Mouse (Mus musculus) myocyte (in vitro differentiated cells): ENCODE measurements around the gene Lyst. TPM values are rescaled to one million over a fixed set of nuclear protein-coding genes. Genes with fewer than 3 reads are reported as not detected.

Experiments
- H3K27me3 ChIP-seq: one replicate; pipeline ENCODE4 v1.6.1; 2011; ENCODE audit not compliant: control insufficient read depth, insufficient read depth, insufficient read length
- H3K36me3 ChIP-seq: one replicate; pipeline ENCODE4 v1.6.1; 2011; ENCODE audit not compliant: control insufficient read depth, insufficient read depth
- H3K4me2 ChIP-seq: one replicate; pipeline ENCODE4 v1.6.1; 2011; ENCODE audit warnings: low read depth, control low read depth
- H3K4me3 ChIP-seq: one replicate; pipeline ENCODE4 v1.5.1; 2011; ENCODE audit warnings: mild to moderate bottlenecking, control low read depth, moderate library complexity
- H3K79me2 ChIP-seq: one replicate; pipeline ENCODE4 v1.6.1; 2011; ENCODE audit not compliant: control insufficient read depth, insufficient read depth
- H3ac ChIP-seq: one replicate; pipeline ENCODE4 v1.6.1; 2011; ENCODE audit not compliant: control insufficient read depth, insufficient read length
- CEBPB ChIP-seq: IDR thresholded peaks from 2 replicates; pipeline ENCODE4 v1.6.1; 2011; ENCODE audit warnings: mild to moderate bottlenecking, moderate library complexity; ENCODE audit not compliant: poor library complexity, insufficient read depth, severe bottlenecking
- E2F4 ChIP-seq: IDR thresholded peaks from one replicate; pipeline ENCODE4 v1.6.1; 2011; ENCODE audit warnings: mild to moderate bottlenecking, control low read depth, moderate library complexity; ENCODE audit not compliant: insufficient read depth
- MAX ChIP-seq: IDR thresholded peaks from one replicate; pipeline ENCODE4 v1.6.1; 2011; ENCODE audit warnings: low read depth, mild to moderate bottlenecking, control low read depth
- MYOD1 ChIP-seq, 3 experiments: IDR thresholded peaks; one replicate each; pipeline ENCODE4 v1.6.1; 2011; ENCODE audit warnings: control low read depth in 2 of 3, low read depth in 2 of 3, mild to moderate bottlenecking in 2 of 3, moderate library complexity in 1 of 3; ENCODE audit not compliant: insufficient read length in 2 of 3, control insufficient read depth in 1 of 3
- MYOG ChIP-seq, 3 experiments: IDR thresholded peaks; one replicate each; pipeline ENCODE4 v1.6.1; 2011; ENCODE audit warnings: control low read depth in 2 of 3, low read depth in 2 of 3, mild to moderate bottlenecking in 2 of 3; ENCODE audit not compliant: insufficient read length in 2 of 3, control insufficient read depth in 1 of 3, insufficient read depth in 1 of 3
- POLR2A ChIP-seq: IDR thresholded peaks from one replicate; pipeline ENCODE4 v1.6.1; 2011; ENCODE audit warnings: low read depth, mild to moderate bottlenecking, control low read depth, moderate library complexity; ENCODE audit not compliant: insufficient read length
- POLR2AphosphoS2 ChIP-seq: IDR thresholded peaks from one replicate; pipeline ENCODE4 v1.6.1; 2011; ENCODE audit warnings: low read depth, control low read depth; ENCODE audit not compliant: insufficient read length
- REST ChIP-seq: IDR thresholded peaks from one replicate; pipeline ENCODE4 v1.6.1; 2011; ENCODE audit warnings: mild to moderate bottlenecking, control low read depth, moderate library complexity; ENCODE audit not compliant: insufficient read depth, insufficient read length
- SRF ChIP-seq: IDR thresholded peaks from one replicate; pipeline ENCODE4 v1.6.1; 2011; ENCODE audit warnings: low read depth; ENCODE audit not compliant: control insufficient read depth, insufficient read length
- TCF12 ChIP-seq: IDR thresholded peaks from one replicate; pipeline ENCODE4 v1.6.1; 2011; ENCODE audit warnings: mild to moderate bottlenecking, control low read depth; ENCODE audit not compliant: poor library complexity, insufficient read depth, severe bottlenecking
- TCF3 ChIP-seq: IDR thresholded peaks from one replicate; pipeline ENCODE4 v1.6.1; 2011; ENCODE audit warnings: low read depth, control low read depth; ENCODE audit not compliant: insufficient read length
- USF1 ChIP-seq: IDR thresholded peaks from one replicate; pipeline ENCODE4 v1.6.1; 2011; ENCODE audit warnings: low read depth, mild to moderate bottlenecking, control low read depth, moderate library complexity
- polyA plus RNA-seq: library from polyadenylated mRNA; unstranded; fragments of >200 nt; fragmentation: generic; extraction: Trizol; gene quantifications from one replicate; pipeline ENCODE4 v1.2.1, GENCODE M21; 2012; ENCODE audit warnings: missing spikeins

Lyst gene
- polyA plus RNA-seq, 1 experiment, result 3.6 TPM

GRCm38 (mm10) chr13:13567640-13568039 is 22.6 kb upstream of the Lyst start:
- Histone ChIP-seq H3K79me2 (no peaks in the 10 kb centered on the region), H3K27me3 (no peaks in the 10 kb centered on the region), H3K4me3 (no peak overlapping the region), H3K4me2 (no peak overlapping the region), H3K36me3 (no peaks in the 10 kb centered on the region), H3ac (no peak overlapping the region)
- TF ChIP-seq TCF3, result no peak
- TF ChIP-seq CEBPB, result peak; percentile 78

- no peaks in the 10 kb centered on the region for H3K27me3 ChIP-seq
- TF ChIP-seq MAX, result no peak
- TF ChIP-seq E2F4, result no peak
- TF ChIP-seq MYOD1 (IDR thresholded peaks at IDR 0.05; ENCODE audit: control insufficient read depth in 1 of 3, insufficient read length in 2 of 3, low read depth in 2 of 3), result peak; percentile 94 to 95 (median 94)
- TF ChIP-seq TCF12, result peak; percentile 45
- peak overlapping the region; percentile 25 for H3K4me2 ChIP-seq
- H3K36me3 ChIP-seq, result no peaks in the 10 kb centered on the region
- no peak overlapping the region for H3ac ChIP-seq
- H3K79me2 ChIP-seq, result no peaks in the 10 kb centered on the region
- no peak overlapping the region for H3K4me3 ChIP-seq
Observed at GRCm38 (mm10) chr13:13568824-13569223, 21.4 kb upstream of the Lyst start.

- Histone ChIP-seq H3K36me3 (no peaks in the 10 kb centered on the region), H3K79me2 (no peaks in the 10 kb centered on the region), H3K4me3 (no peak overlapping the region), H3ac (no peak overlapping the region), H3K4me2 (peak overlapping the region; percentile 25), H3K27me3 (no peaks in the 10 kb centered on the region)
- TF ChIP-seq TCF3 (no peak), CEBPB (0 out of 2 replicates have a peak, but pooled peaks have one; percentile 55)
Observed at GRCm38 (mm10) chr13:13569603-13570002, 20.6 kb upstream of the Lyst start.

GRCm38 (mm10) chr13:13572060-13572835 is 17.9 kb upstream of the Lyst start:
- H3K4me2 ChIP-seq, result peak overlapping the region; percentile 33
- TF ChIP-seq TCF12, result no peak
- no peak for TF ChIP-seq POLR2A
- no peak for TF ChIP-seq MYOG (IDR thresholded peaks at IDR 0.05; ENCODE audit: control insufficient read depth in 1 of 3, insufficient read depth in 1 of 3, insufficient read length in 2 of 3, low read depth in 2 of 3)
- TF ChIP-seq REST, result no peak
- no peak for TF ChIP-seq POLR2AphosphoS2
- TF ChIP-seq MAX, result no peak
- no peak for TF ChIP-seq MYOD1 (IDR thresholded peaks at IDR 0.05; ENCODE audit: control insufficient read depth in 1 of 3, insufficient read length in 2 of 3, low read depth in 2 of 3)
- TF ChIP-seq E2F4, result no peak
- TF ChIP-seq USF1, result no peak
- TF ChIP-seq TCF3, result no peak
- no peak for TF ChIP-seq CEBPB
- no peak for TF ChIP-seq SRF
- no peaks in the 10 kb centered on the region for H3K79me2 ChIP-seq
- no peaks in the 10 kb centered on the region for H3K27me3 ChIP-seq
- no peaks in the 10 kb centered on the region for H3K36me3 ChIP-seq
- H3ac ChIP-seq, result no peak overlapping the region
- no peak overlapping the region for H3K4me3 ChIP-seq

- no peaks in the 10 kb centered on the region for H3K79me2 ChIP-seq
- no peaks in the 10 kb centered on the region for H3K27me3 ChIP-seq
- TF ChIP-seq CEBPB (peak; percentile 93), MAX (no peak)
Observed at GRCm38 (mm10) chr13:13572941-13573340, 17.3 kb upstream of the Lyst start.

GRCm38 (mm10) chr13:13573572-13574257 is 16.5 kb upstream of the Lyst start:
- no peaks in the 10 kb centered on the region for H3K27me3 ChIP-seq
- TF ChIP-seq POLR2AphosphoS2, result no peak
- peak; percentile 86 for TF ChIP-seq CEBPB
- TF ChIP-seq USF1, result peak; percentile 86
- H3K36me3 ChIP-seq, result no peaks in the 10 kb centered on the region
- H3ac ChIP-seq, result no peak overlapping the region
- H3K4me3 ChIP-seq, result no peak overlapping the region
- peak overlapping the region; percentile 65 for H3K4me2 ChIP-seq
- H3K79me2 ChIP-seq, result no peaks in the 10 kb centered on the region

More at GRCm38 (mm10) chr13:13572941-13573340, 17.3 kb upstream of the Lyst start:
- H3K4me2 ChIP-seq, result peak overlapping the region; percentile 65
- no peak overlapping the region for H3K4me3 ChIP-seq
- no peak overlapping the region for H3ac ChIP-seq
- no peaks in the 10 kb centered on the region for H3K36me3 ChIP-seq
